Mouse (Mus musculus) testis, postnatal 14 days (tissue): ENCODE results near the gene Cyp2d26.

Experiments used
- DNase-seq: peaks from one replicate; pipeline ENCODE4 v3.0.0; 2021; ENCODE audit warnings: low spot score

Gene Cyp2d26

DNA sequence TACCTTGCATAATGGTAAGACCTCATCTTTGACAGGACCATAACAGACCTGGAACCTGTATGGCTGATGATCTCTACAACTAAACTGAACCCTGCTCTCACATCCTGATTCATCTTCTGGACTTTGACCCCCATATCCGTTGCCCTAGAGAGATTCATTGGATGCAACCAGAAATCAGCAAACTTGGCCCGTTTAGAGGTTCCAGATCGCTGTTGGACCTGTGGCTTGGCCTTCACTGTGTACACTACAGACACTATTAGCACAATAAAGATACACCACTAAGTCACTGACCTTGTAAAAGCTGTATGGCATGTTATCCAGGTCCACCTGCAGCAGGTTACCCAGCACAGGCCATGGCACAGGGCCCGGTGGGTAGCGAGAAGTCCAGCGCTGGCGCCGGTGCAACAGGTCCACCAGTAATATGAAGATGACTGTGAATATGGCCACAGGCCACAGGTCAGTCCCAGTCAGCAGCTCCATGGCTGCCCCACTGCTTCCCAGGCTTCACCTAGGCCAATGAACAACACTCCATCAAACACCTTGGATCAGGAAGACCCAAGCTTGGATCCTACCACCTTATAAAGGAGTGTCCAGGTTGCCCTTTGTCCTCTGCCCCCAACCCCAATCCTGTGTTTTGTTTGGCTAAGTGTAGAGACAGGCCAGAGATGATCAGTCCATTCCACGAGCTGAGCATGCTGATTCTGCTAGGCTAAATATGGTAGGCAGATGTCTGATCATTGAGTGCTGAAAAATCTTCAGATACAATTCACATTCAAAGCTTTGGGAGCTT lies 30.3 kb downstream of the Cyp2d26 start, which contains the start of gene Cyp2d40:
Gene Cyp2d40 (minus strand): TSS at position 553 of the 790 bp plus-strand sequence.
- no peak for DNase-seq

DNA sequence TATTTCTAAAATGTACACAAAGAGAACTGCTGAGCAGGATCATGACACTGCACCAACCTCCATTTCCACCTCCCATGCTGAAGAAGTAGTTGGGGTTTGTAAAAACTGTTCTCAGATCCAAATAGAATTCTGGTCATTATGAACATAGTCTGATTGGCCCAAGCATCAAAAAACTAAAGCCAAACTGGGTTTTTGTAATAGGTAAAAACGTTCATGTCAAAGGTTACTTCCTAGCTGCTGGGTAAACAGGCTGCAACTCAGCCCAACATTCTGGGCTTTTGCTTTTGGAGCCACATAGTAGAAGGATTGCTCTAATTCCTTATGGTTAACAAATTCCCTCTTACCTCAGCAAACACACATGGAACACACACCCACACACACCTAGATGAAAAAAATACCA lies 46.0 kb downstream of the Cyp2d26 start:
- DNase-seq, result no peak

DNA sequence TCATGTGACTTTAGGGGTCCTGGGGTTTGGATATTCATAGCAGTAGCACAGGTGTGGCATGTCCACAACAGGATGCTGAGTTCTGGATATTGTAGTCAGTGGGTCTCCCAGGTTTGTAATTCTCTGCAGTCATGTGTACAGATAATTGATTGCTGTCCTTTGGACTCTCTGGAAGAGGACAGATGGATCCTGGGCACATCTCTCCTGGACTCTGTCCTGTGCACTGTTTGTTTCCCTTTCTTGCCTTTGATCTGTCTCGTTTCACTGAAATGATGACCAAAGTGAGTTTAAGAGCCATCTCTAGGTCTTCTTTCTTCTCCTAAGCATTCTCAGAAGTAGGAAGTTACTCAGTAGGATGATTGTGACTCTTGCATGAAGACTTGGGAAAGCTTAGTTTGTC lies 46.6 kb downstream of the Cyp2d26 start:
- no peak for DNase-seq
